Mouse (Mus musculus) stomach, embryonic 15.5 days (tissue): Measurements from ENCODE around the gene Sema3b. TPM values are rescaled to one million over a fixed set of nuclear protein-coding genes. Genes with fewer than 3 reads are reported as not detected.
A peak's percentile ranks its signal among the peaks of the same experiment; 100 is the strongest.

ENCODE experiments used
- ATAC-seq: fragments of 200-750 bp; cut with Nextera tagmentation; 2 replicates; pipeline ENCODE4 v1.8.0; 2017; ENCODE audit warnings: low read depth, moderate number of reproducible peaks, moderate TSS enrichment; ENCODE audit not compliant: insufficient read depth, low FRiP score
- H3K27ac ChIP-seq: fragments of 300-500 bp; sonication (generic); 2 replicates; pipeline ENCODE4 v1.5.1; 2015; ENCODE audit warnings: mild to moderate bottlenecking, inconsistent platforms
- H3K27me3 ChIP-seq: fragments of 300-500 bp; sonication (generic); replicated peaks from 2 replicates; pipeline ENCODE4 v1.6.1; 2015; ENCODE audit warnings: inconsistent platforms
- H3K36me3 ChIP-seq: fragments of 300-500 bp; sonication (generic); 2 replicates; pipeline ENCODE4 v1.6.1; 2015; ENCODE audit warnings: inconsistent platforms
- H3K4me1 ChIP-seq: fragments of 300-500 bp; sonication (generic); 2 replicates; pipeline ENCODE4 v1.6.1; 2015; ENCODE audit warnings: inconsistent platforms
- H3K4me2 ChIP-seq: fragments of 300-500 bp; sonication (generic); 2 replicates; pipeline ENCODE4 v1.6.1; 2015; ENCODE audit warnings: mild to moderate bottlenecking, inconsistent platforms
- H3K4me3 ChIP-seq: fragments of 300-500 bp; sonication (generic); replicated peaks from 2 replicates; pipeline ENCODE4 v1.5.1; 2015; ENCODE audit warnings: inconsistent platforms
- H3K9ac ChIP-seq: fragments of 300-500 bp; sonication (generic); 2 replicates; pipeline ENCODE4 v1.6.1; 2015; ENCODE audit warnings: inconsistent platforms
- H3K9me3 ChIP-seq: fragments of 300-500 bp; sonication (generic); 2 replicates; pipeline ENCODE4 v1.6.1; 2016; ENCODE audit warnings: inconsistent platforms
- WGBS: fragments of 180-500 bp; shearing (Covaris S2); methylation state at CpG from one replicate; pipeline ENCODE4 v1.1.7; 2015; 5-methylcytosine and 5-hydroxymethylcytosine counted together
- polyA plus RNA-seq: library from polyadenylated mRNA; unstranded; fragments of >200 nt; fragmentation: Nextera tagmentation; extraction: Ambion mirVana; gene quantifications from 2 replicates; pipeline ENCODE4 v1.2.1, GENCODE M21; 2015

Gene Sema3b
- polyA plus RNA-seq, 1 experiment from 2014 or later: 13.2 TPM

GRCm38 (mm10) chr9:107644495-107645152 lies 35.6 kb upstream of the Sema3b start:
- WGBS: 4% methylated on average over 35 of the region's 35 CpGs
- H3K4me3 ChIP-seq: peak overlapping the region; percentile 32
- ATAC-seq: peak; percentile 79
- H3K4me2 ChIP-seq: peak overlapping the region; percentile 52
- H3K36me3 ChIP-seq: no peaks in the 10 kb centered on the region
- H3K9me3 ChIP-seq: no peaks in the 10 kb centered on the region
- H3K9ac ChIP-seq: peak overlapping the region; percentile 45
- H3K27ac ChIP-seq: no peak overlapping the region; the same call in 1 of the 2 replicates
- H3K4me1 ChIP-seq: peaks cover 8% of the 10 kb centered on the region; the same call in 1 of the 2 replicates
- H3K27me3 ChIP-seq: no peaks in the 10 kb centered on the region

GRCm38 (mm10) chr9:107643544-107644214 lies 34.6 kb upstream of the Sema3b start:
- no peak overlapping the region for H3K4me3 ChIP-seq
- H3K4me2 ChIP-seq: no peak overlapping the region
- no peak overlapping the region for H3K9ac ChIP-seq
- H3K9me3 ChIP-seq: no peaks in the 10 kb centered on the region
- H3K4me1 ChIP-seq: peaks cover 8% of the 10 kb centered on the region; the same call in 1 of the 2 replicates
- no peaks in the 10 kb centered on the region for H3K27me3 ChIP-seq
- ATAC-seq: no peak
- no peak overlapping the region for H3K27ac ChIP-seq
- WGBS: 86% methylated on average over 13 of the region's 13 CpGs
- H3K36me3 ChIP-seq: no peaks in the 10 kb centered on the region

- 64% methylated on average over 8 of the region's 8 CpGs for WGBS
- no peak overlapping the region for H3K4me2 ChIP-seq
- H3K36me3 ChIP-seq: no peaks in the 10 kb centered on the region
- H3K27me3 ChIP-seq: no peaks in the 10 kb centered on the region
- no peak for ATAC-seq
- H3K9me3 ChIP-seq: no peaks in the 10 kb centered on the region
- no peak overlapping the region for H3K9ac ChIP-seq
- H3K27ac ChIP-seq: no peak overlapping the region
- peaks cover 8% of the 10 kb centered on the region; the same call in 1 of the 2 replicates for H3K4me1 ChIP-seq
- H3K4me3 ChIP-seq: no peak overlapping the region
Measured at GRCm38 (mm10) chr9:107641666-107642065, 32.6 kb upstream of the Sema3b start.

DNA sequence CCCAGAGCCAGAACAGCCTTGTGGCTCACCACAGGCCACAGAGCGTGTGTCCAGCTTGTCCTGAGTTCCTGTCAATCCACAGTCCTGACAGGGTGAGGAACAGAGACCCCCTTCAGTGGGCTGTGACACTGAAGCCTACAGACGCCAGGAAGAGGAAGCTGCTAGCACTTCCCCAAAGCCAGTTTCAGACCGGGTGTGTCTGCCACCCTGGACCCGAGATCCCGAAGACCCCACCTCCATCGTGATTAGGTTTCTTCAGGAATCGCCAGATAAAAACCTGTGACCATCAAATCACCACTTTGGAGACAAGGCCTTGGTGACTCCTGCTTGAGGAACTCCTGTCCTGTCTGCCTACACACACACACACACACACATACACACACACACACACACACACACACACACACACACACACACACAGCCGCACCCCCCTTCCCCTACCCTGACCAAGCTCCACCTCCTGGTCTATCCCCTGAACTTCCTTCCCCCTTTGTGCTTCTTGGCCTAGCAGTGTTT lies 31.3 kb upstream of the Sema3b start:
- Histone ChIP-seq H3K4me3 (no peak overlapping the region), H3K27ac (no peak overlapping the region), H3K9ac (no peak overlapping the region), H3K9me3 (no peaks in the 10 kb centered on the region), H3K4me1 (peaks cover 15% of the 10 kb centered on the region; the same call in 1 of the 2 replicates), H3K27me3 (no peaks in the 10 kb centered on the region), H3K36me3 (no peaks in the 10 kb centered on the region), H3K4me2 (no peak overlapping the region)
- no peak for ATAC-seq
- WGBS: 36% methylated on average over 7 of the region's 8 CpGs

DNA sequence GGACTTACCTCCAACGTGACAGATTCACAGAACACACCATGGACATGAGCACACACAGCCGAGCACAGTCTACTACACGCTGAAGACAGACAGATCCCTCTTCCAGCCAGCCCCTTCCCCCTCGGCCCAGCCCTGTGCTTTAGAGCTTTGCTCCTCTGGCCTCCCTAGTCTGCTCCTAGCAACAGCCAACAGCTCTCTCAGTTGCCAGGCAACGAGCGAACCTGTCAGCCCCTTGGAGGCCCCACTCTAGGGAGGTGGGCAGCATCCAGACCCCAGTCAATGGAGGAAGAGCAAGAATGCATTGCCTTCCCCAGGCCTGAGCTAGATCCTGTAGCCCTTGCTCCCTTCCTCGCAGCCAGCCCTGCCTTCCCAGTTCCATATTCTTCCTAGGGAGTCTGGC lies 28.0 kb upstream of the Sema3b start:
- WGBS: 25% methylated on average over 7 of the region's 7 CpGs
- ATAC-seq: no peak
- no peak overlapping the region for H3K9ac ChIP-seq
- no peaks in the 10 kb centered on the region for H3K27me3 ChIP-seq
- no peaks in the 10 kb centered on the region for H3K36me3 ChIP-seq
- no peaks in the 10 kb centered on the region for H3K9me3 ChIP-seq
- peaks cover 18% of the 10 kb centered on the region for H3K4me1 ChIP-seq
- no peak overlapping the region for H3K4me2 ChIP-seq
- H3K27ac ChIP-seq: 0 out of 2 replicates have a peak overlapping the region, but pooled peaks have one; percentile 35
- H3K4me3 ChIP-seq: no peak overlapping the region

DNA sequence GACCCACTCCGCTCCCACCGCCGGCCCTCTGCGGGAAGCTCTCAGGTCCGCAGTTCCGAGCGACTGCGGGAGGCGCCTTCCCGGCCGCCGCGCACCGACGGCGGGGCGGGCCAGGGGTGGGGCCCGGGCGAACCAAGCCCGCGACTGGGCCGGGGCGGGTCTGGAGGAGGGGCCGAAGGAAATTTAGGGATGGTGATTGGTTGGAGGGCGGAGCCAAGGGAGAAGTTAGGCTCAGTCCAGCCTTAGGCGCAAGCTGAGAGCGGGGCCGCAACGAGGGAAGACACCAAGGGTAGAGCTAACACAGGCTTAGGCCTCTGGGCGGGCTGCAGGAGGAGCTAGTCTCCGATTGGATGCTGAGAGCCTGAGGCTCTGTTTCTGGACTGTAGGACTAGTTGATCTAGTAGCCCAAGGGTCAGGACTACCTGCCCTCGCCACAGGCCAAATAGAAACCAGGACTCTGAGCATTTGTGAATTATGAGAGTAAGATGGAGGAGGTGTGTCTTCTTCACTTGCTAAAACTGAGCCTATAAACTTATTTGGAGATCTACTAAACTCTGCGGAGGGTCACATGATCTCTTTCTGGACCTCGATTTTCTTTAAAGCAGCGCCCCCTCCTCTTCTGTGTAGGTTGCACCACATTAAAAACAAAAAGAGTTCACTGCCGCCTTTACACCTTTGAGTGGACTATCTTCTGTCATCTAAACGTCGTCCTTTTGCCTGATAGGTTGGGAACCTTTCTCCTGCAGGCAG lies 26.4 kb upstream of the Sema3b start, which contains the start of gene Gnai2:
Gene Gnai2, minus strand, starts transcription at position 89 of the 750 bp plus-strand sequence.
- H3K27ac ChIP-seq: peak within 1 kb of the TSS; percentile 88
- no peaks in the 10 kb centered on the region for H3K27me3 ChIP-seq
- peak; percentile 96 for ATAC-seq
- 0 out of 2 replicates have a peak, but pooled peaks cover 3% of the 10 kb centered on the region for H3K36me3 ChIP-seq
- H3K4me1 ChIP-seq: peaks cover 34% of the 10 kb centered on the region
- peak within 1 kb of the TSS; percentile 96 for H3K4me2 ChIP-seq
- 4% methylated on average over 38 of the region's 38 CpGs for WGBS
- peak within 1 kb of the TSS; percentile 86 for H3K4me3 ChIP-seq
- H3K9ac ChIP-seq: peak within 1 kb of the TSS; percentile 97
- H3K9me3 ChIP-seq: no peaks in the 10 kb centered on the region

GRCm38 (mm10) chr9:107634406-107635278 lies 25.6 kb upstream of the Sema3b start:
- peaks cover 42% of the 10 kb centered on the region for H3K4me1 ChIP-seq
- H3K36me3 ChIP-seq: 0 out of 2 replicates have a peak, but pooled peaks cover 3% of the 10 kb centered on the region
- H3K27ac ChIP-seq: peak overlapping the region; percentile 88
- H3K9me3 ChIP-seq: no peaks in the 10 kb centered on the region
- no peak for ATAC-seq
- H3K4me3 ChIP-seq: peak overlapping the region; percentile 86
- under 1% methylated on average over 35 of the region's 35 CpGs for WGBS
- H3K27me3 ChIP-seq: no peaks in the 10 kb centered on the region
- peak overlapping the region; percentile 96 for H3K4me2 ChIP-seq
- peak overlapping the region; percentile 97 for H3K9ac ChIP-seq

DNA sequence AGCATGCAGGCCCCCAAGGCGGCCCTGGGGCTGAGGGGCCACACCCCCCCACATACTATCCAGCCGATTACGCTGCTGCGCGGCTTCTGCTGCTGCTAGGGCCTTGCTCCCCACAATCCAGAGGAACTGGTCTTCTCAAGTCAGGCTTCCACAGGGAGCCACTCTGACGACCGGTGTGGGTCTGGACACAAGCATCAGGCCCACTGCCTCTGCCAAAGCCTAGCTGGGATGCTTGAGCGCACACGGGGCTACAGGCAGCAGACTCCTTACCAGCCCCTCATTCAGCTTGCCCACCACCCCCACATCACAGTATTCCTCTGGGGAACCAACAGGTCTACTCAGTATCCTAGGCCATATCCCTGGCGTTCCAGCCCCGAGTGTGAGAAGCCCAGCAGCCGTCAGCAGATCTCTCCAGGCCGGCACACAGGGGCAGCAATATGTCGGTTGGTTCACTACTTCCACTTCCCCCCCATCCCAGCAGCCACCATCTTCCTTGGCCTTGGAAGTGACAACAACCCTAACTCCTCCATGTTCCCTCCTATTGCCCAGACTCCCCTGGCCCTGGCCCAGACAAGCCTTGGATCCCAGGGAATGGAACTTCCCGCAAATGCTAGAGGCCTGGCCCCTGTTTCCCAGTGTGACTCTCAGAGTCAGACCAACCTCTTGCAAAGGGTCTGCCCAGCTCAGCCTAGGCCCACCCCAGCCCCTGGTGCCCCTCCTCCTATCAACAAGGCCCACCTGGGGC lies 24.8 kb upstream of the Sema3b start:
- no peak for ATAC-seq
- Histone ChIP-seq H3K27me3 (no peaks in the 10 kb centered on the region), H3K9me3 (no peaks in the 10 kb centered on the region), H3K27ac (peak overlapping the region; percentile 88), H3K4me1 (peaks cover 50% of the 10 kb centered on the region), H3K36me3 (0 out of 2 replicates have a peak, but pooled peaks cover 3% of the 10 kb centered on the region), H3K4me2 (peak overlapping the region; percentile 96), H3K9ac (peak overlapping the region; percentile 97), H3K4me3 (peak overlapping the region; percentile 86)
- WGBS: under 1% methylated on average over 15 of the region's 15 CpGs

GRCm38 (mm10) chr9:107633091-107633660 lies 24.1 kb upstream of the Sema3b start:
- peaks cover 57% of the 10 kb centered on the region for H3K4me1 ChIP-seq
- WGBS: 2% methylated on average over 33 of the region's 33 CpGs

GRCm38 (mm10) chr9:107632478-107632877 lies 23.4 kb upstream of the Sema3b start:
- 51% methylated on average over 6 of the region's 6 CpGs for WGBS

More at GRCm38 (mm10) chr9:107633091-107633660, 24.1 kb upstream of the Sema3b start:
- peak overlapping the region; percentile 96 for H3K4me2 ChIP-seq
- no peaks in the 10 kb centered on the region for H3K27me3 ChIP-seq
- H3K9me3 ChIP-seq: no peaks in the 10 kb centered on the region
- ATAC-seq: peak; percentile 28; the same call in 1 of the 2 replicates
- 0 out of 2 replicates have a peak, but pooled peaks cover 3% of the 10 kb centered on the region for H3K36me3 ChIP-seq
- peak overlapping the region; percentile 88 for H3K27ac ChIP-seq
- H3K4me3 ChIP-seq: peak overlapping the region; percentile 86
- H3K9ac ChIP-seq: peak overlapping the region; percentile 97

More at GRCm38 (mm10) chr9:107632478-107632877, 23.4 kb upstream of the Sema3b start:
- Histone ChIP-seq H3K4me3 (peak overlapping the region; percentile 86), H3K9ac (peak overlapping the region; percentile 97; the same call in 1 of the 2 replicates), H3K27ac (peak overlapping the region; percentile 88), H3K4me1 (peaks cover 64% of the 10 kb centered on the region), H3K36me3 (0 out of 2 replicates have a peak, but pooled peaks cover 3% of the 10 kb centered on the region), H3K27me3 (no peaks in the 10 kb centered on the region), H3K9me3 (no peaks in the 10 kb centered on the region), H3K4me2 (peak overlapping the region; percentile 96)
- no peak for ATAC-seq
